Mouse (Mus musculus) E14TG2a.4 (cell line): ENCODE measurements around the gene Dock7.

ENCODE experiments used
- CTCF ChIP-seq: conservative IDR thresholded peaks from 2 replicates; pipeline ENCODE4 v1.5.1; 2014; ENCODE audit warnings: low read length
- NANOG ChIP-seq: IDR thresholded peaks from 2 replicates; pipeline ENCODE4 v1.6.1; 2014; ENCODE audit warnings: borderline replicate concordance, low read length, mixed read lengths
- POU5F1 ChIP-seq: IDR thresholded peaks from 2 replicates; pipeline ENCODE4 v1.6.1; 2014; ENCODE audit warnings: low read length, borderline replicate concordance

DNA sequence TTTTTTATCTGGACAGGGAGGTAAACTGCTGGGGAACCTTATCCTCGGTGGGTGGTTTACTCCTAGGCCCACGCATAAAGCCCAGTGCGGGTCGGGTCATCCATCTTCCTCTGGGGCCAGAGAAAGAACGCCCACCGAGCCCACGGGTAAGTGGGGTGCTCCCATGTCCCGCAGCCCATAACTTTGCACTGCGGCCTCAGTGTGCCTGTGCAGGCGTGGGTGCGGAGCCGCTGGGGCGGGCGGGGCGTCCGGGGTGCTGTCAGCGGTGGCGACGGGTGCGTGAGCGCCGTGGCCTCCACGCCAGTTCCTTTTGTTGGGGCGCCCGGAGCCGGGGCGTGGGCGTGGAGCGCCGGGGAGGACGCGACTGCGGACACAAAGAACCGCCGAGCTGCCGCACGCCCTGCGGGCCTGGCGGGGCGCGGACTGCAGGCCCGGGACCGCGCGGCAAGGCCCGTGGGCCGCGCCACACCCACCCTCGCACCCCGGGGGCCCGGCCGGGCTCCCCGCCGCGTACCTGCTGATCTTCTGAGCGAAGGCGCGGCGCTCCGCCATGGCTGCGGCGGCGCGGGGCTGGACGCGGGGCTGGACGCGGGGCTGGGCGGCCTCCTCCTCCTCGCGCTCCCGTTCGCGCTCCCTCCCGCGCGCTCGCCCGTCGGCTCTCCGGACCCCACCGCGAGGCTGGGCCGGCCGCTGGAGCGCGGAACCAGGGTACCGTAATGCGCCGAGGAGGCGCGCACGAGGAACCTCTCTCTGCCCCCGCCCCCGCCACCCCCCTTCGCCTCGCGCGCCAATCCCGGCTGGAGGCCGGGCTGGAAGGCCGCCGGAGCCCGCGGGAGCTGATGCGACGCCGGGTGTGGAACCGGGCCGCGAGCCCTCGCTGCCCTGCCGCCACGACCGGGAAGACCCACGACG lies at the start of gene Dock7:
- TF ChIP-seq CTCF, result no peak
- TF ChIP-seq NANOG, result no peak
- no peak for TF ChIP-seq POU5F1
